Mouse (Mus musculus) T-helper 17 cell (primary cell): Measurements from ENCODE around the gene Srbd1.

ENCODE experiments used
- in situ Hi-C, 2 experiments: fragments of 300-600 bp; cut with MboI, MseI; formaldehyde crosslinking; loops; 1 replicate in 1 of 2; 2 replicates in 1 of 2; pipeline ENCODE4 v1.15.1; 2025; ENCODE audit warnings: high pct_unique_total_duplicates in 2 of 2

The Srbd1 gene

DNA sequence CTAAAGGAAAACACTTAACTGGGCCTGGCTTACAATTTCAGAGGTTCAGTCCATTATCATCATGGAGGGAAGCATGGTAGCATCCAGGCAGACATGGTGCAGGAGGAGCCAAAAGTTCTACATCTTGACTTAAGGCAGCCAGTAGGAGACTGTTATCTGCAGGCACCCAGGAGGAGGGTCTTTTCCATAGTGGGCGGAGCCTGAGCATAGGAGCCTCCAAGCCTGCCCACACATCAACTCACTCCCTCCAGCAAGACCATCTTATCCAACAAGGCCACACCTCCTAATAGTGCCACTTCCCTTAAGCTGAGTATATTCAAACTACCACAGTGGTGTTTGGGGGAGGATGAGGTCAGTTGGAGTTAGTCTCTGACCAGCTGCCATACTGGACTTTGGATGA, 4.8 kb upstream of the Srbd1 start:
- in situ Hi-C loops: no loop called here

DNA sequence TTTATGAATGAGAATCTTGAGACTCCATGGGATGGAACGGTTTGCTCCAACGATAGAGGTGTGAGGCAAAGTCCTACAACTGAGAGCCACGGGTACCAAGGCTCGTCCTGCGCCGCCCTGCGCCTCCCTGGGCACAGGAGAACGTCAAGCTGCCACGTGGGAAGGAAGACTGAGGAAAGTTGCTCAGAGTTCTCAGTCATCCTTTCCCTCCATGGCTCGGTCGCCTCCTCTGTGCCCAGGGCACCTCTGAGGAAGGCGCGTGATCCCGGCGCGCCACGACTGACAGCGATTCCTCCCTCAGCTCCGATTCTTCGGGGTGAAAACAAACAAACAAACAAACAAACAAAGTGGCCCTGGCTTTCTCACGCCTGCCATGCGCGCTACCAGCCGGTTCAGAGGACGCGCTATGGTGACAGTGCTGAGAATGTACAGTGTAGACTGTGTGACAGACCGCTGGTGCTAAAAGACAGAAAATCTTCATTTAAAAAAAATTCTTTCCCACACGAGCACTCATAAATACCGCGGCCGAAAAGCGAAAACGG, 367 bp downstream of the Srbd1 start:
- in situ Hi-C loops: no loop called here

DNA sequence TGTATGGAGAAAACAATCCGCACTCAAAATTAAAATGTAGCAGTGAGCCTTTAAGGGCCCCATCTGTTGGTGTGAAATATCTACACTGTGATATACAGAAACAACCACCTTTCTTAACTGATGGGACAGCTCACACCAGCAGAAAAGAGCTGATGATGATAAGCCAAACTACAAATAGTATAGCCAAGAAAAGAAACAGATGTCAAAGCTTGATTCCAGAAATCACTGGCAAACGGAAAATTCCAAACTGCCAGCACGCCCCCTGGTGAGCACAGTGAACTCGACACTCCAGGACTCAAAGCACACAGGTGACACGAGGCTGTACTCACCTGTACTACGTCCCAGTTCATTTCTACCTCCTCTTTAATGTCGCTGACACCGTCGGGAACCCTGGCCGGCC, 9.1 kb downstream of the Srbd1 start:
- in situ Hi-C loops: no loop called here

DNA sequence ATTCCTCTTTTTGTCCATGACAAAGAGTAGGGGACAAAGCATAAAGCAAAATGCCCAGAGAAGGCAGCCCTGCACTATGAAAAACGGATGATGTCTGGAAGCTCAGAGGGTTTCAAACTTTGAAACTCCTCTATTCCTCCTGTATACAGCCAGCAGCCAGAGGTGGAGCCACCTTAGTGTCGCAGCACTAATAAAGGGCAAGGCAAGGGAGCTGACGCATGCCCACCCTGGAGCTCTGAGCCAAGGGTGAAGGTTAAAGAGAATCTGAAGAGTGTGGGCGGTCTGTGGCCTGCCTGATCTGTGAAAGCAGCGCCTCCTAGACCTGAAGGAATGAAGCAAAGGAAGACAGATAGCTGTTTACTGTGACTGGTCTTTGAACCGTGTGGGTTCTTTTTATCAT, 10.5 kb downstream of the Srbd1 start:
- in situ Hi-C loops: no loop called here

DNA sequence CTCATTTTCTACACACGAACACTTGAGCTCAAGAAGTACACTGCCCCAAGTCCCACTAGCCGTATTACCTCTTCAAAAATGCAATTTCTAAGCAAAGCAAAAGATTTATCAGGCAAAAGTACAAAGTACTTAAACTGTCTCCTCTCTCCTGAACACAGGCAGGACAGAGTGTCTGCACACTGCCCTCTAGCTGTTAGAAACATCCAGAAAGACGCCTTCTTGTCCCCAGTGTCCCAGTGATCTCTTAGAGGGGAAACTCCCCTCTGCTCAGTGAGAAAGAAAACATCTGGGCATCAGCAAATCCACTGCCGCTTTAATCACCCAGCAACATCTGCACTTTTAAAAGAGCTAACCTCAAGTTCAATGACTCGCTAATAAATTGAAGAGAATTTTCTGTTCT, 12.4 kb downstream of the Srbd1 start:
- in situ Hi-C loops: no loop called here

DNA sequence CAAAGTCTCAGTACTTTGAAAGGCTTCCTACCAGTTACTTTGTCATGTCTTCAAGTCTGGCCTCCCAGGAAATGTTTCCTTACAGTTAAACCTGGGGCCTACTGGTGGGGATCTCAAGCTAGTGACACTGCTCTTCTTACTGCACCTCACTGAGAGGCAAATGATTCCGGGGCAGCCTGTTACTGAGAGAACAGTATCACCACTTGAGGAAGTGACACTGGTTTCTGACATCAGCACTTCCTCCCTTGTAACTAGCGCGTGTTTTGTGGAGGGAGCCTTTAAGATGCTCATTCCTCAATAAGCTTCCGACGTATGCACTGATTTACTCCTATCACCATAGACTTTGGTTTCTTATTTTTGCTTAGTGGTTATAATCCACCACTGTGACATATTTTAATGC, 16.8 kb downstream of the Srbd1 start:
- in situ Hi-C loops: no loop called here

DNA sequence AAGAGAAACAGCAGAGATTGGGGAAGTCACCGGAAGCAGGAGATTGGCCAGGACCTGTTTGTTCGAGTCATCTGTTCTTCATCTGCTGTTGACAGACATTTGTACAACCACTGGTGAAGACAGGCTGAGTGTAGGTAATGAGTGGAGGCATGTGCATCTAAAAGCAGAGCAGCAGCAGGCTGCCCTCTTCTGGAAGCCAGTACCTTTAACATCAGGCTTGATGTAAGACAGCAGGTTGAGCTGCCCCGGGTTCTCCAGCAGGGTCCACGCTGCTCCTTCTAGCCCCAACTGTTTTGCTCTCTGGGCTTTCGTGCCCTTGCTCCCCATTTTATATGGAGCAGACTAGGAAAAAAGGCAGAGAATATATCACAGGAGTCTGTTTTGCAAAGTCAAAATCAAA, 19.1 kb downstream of the Srbd1 start:
- in situ Hi-C loops: no loop called here

DNA sequence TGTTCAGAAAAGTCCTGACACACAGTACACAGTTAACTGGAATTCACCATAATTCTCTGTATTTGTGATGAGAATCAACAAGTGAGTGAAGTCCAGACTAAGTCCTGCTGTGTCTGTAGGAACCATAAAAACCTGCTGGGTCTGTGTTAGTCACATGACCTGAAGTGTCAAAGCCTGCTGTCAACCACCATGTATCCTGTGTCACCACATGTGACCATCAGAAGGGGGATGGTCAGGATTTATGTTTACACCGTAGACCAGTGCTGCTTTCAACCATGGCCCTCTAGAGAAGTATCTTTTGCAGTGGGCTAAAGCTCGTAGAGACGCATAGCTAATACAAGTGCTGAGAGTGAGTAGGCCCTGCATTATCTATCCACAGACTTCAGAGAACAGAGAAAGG, 21.8 kb downstream of the Srbd1 start:
- in situ Hi-C loops: no loop called here

DNA sequence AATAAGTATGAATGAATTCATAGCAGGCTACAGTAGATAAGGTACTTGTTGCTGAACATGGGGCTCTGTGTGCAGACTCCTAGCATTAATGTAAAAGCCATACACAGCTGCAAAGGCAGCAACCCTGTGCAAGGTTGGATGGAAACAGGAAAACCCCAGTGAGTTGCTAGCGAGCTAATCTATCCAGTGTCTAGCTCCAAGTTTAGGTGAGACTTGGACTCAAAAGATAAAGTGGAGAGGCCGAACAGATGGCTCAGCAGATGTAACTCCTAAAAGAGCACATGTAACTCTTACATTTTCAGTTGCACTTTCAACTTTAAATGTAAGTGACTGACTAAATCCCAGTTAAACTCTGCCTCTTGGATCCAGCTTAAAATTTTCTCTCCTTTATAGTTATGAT, 48.1 kb downstream of the Srbd1 start:
- in situ Hi-C loops: no loop called here

DNA sequence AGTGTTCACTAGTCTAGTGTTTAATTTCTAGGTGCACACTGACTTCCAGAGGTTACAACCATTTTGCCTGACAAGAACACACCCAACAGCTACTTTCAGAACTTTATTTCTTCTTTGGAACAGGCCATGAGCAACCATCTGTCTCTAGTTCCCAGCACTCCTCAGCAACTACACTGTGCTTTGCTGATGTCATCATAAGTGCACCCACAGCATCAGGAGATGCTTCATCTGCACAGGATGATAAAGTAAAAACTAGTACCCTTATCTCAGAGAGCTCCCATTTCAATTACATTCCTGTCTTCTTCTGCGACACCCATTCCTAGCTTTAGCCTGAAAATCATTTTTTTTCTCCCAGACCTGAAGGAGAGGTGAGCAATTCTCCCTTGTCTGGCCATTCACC, 51.9 kb downstream of the Srbd1 start:
- in situ Hi-C loops: no loop called here

DNA sequence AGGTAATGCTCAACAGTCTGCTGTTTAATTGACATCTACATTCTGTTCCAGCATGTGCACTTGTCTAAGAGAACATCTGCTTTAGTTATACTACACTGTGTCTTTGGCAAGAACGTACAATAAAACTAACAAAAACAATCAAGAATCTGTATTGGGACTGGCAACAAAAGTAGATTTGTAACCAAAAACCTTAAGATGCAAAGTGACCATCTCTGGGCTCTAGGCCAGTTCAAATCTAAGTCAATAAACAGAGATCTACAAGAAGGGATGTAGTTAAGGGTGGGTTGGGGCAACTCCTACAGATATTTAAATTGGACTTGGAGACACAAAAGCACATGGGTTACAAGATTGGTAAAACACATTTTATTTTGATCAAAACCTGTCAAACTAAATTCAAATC, 53.3 kb downstream of the Srbd1 start:
- in situ Hi-C loops: no loop called here

DNA sequence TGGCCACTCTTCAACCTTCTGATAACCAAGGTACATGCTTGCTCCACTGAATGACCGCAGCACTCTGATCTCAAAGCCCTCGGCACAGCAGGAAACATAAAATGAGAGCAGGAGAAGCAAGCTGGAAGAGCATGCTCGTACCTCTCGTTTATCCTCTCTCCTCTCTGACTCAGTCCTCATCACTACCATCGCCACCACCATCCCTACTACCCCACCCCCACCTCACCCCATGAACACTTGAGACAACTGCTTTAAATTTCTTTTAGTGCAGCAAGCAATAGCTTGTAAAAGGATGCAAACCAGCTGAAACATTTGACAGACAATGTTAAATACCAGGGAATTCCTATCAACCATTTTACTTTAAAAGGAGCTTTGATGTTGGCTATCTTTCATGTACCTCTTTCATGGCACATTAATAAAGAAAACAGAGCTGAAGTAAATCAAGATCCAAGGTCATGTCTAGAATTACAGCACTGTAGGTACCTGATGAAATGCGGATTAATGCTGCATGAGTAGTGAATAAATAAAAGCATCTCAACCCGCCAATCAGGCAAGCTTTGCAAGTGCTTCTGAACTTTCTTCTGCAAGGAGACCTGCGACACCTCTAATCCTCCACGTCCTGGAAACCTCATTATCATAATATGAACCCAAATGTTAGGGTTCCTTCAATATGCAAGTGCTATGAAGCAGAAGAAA, 54.9 kb downstream of the Srbd1 start:
- in situ Hi-C loops: no loop called here

DNA sequence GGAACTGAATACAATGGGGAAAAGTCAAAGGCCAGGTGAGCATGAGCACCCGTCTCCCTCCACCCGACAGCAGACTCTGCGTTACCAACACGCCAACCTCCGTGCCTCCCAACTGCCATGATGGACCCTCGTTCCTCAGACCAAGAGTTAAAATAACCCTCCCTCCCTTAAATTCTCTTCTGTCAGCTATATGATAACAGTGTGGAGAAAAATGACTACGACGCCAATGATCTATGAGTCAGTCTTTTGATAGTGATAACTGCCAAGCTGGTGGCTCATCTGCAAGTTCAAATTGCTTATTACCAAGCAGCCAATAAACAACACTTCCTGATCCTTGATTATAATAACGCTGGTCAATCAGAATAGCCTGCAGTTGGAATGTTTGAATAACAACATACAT, 57.1 kb downstream of the Srbd1 start:
- in situ Hi-C loops: no loop called here

DNA sequence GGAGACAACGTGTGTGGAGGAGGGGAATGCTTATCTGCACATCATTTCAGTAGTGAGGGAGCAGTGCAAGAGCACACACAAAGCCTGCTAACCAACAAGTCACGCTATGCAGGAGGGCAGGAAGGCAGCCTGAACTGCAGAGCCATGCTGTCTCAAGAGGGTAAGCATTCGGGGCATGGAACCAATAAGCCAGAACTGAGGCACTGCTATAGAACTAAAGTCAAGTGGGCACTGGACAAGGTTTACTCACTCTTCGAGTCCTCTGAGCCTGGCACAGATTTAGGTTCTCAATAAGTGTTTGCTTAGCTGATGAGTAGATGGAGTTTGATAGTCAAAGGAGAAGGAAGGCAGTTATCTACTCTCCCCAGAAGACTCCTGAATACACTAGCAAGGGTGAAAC, 58.8 kb downstream of the Srbd1 start:
- in situ Hi-C loops: no loop called here

DNA sequence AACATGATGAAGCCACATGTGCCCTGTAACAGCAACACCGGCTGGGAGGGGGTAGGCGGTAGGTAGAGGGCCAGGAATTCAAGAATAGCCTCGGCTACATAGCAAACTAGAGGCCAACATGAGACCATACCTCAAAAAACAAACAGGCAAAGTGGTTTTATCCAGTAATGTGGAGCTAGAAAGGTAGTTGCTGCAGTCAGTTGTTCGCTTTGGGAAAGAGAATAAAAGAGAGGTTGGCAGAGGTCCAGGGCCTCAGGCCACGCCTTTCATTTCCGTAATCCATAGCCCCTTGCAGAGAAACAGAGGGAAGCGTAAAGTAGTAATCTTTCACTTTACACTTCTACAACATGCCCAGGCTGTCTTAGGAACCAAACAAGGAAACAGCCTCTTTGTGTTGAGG, 61.8 kb downstream of the Srbd1 start:
- in situ Hi-C loops: no loop called here

DNA sequence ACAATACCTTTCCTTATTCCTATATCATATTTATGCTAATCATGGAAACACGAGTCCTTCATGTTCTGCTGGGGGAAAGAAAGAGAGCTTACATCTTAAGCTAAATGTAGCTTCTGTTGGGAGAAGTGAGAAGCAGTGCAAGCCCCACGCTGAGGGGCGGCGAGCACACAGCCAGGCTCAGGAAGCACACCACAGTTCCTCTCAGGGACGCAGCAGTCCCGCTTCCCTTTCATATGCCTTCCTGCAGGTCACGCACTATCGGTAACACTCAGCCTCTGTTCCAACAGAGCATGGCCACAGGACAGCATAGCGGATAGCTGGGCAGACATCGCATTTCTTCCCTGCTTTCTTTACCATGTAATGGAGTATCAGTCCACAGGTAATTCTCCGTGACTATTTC, 66.9 kb downstream of the Srbd1 start:
- in situ Hi-C loops: loop anchor here (10.0 kb wide), 2 partner anchors 193 to 413 kb away; no protein-coding TSS in a partner anchor

DNA sequence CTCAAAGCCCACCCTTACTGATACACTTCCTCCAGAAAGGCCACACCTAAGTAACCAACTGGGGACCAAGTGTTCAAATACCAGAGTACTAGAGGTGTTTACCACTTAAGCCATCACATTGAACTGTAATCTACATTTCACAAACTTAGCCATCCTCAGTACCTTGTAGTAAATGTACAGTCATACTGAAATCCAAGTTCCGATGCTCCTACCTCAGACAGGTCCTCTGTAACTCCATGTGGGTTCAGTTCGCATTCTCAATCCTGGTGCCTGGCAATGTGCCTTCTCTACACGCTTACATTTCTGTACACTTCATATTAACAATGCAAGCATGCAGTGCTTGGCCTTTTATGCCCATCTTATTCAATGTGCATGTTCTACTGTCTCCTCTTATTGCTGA, 77.5 kb downstream of the Srbd1 start:
- in situ Hi-C loops: loop anchor here in 1 of 2 experiments (10.0 kb wide), 1 partner anchor 1827 kb away; no protein-coding TSS in a partner anchor

DNA sequence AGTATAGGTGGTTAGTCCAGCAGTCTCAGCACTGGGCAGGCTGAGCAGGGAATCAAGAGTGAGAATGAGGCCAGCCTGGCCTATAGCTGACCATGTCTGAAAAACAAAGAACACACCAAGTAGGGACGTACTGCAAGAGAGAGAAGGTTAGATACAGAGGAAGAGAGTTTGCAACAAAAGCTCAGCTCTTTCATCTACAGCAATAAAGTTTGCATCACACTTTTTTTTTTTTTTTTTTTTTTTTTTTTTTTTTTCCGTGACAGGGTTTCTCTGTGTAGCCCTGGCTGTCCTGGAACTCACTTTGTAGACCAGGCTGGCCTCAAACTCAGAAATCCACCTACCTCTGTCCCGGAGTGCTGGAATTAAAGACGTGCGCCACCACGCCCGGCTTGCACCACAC, 79.1 kb downstream of the Srbd1 start:
- in situ Hi-C loops: loop anchor here in 1 of 2 experiments (10.0 kb wide), 1 partner anchor 1829 kb away; no protein-coding TSS in a partner anchor

DNA sequence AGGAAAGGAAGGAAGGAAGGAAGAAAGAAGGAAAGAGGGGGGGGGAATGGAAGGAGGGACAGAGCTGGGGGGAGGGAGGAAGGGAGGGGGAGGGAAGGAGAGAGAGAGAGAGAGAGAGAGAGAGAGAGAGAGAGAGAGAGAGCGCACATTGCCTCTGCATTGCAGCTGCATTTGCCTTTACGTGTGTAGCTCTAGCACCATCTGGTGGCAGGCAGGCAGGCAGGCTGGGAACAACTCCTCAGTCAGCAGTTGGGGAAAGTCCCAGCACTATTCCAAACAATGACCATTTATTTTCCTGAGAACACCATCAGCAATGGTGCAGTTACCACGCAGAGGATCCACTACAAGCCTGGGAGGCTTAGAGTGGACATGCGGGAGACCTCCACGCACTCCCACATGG, 81.5 kb downstream of the Srbd1 start:
- in situ Hi-C loops: loop anchor here in 1 of 2 experiments (10.0 kb wide), 1 partner anchor 1831 kb away; no protein-coding TSS in a partner anchor

DNA sequence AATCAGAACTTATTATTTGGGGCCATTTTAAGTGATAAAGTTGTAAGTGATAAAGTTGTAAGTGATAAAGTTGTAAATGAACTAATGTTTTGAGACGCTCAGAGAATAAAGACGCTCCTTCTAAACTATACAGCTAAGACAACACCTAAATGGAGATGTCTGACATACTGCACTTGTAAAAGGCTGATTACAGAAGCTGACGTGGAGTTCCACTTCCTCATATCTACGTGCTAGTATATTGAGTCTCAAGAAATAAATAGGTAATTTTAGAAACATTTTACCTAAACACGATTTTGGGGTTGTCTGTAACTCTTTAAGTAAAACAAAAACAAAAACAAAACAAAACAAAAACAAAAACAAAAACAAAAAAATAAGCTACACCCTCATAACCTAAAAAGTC, 84.1 kb downstream of the Srbd1 start:
- in situ Hi-C loops: loop anchor here in 1 of 2 experiments (10.0 kb wide), 1 partner anchor 1834 kb away; no protein-coding TSS in a partner anchor

DNA sequence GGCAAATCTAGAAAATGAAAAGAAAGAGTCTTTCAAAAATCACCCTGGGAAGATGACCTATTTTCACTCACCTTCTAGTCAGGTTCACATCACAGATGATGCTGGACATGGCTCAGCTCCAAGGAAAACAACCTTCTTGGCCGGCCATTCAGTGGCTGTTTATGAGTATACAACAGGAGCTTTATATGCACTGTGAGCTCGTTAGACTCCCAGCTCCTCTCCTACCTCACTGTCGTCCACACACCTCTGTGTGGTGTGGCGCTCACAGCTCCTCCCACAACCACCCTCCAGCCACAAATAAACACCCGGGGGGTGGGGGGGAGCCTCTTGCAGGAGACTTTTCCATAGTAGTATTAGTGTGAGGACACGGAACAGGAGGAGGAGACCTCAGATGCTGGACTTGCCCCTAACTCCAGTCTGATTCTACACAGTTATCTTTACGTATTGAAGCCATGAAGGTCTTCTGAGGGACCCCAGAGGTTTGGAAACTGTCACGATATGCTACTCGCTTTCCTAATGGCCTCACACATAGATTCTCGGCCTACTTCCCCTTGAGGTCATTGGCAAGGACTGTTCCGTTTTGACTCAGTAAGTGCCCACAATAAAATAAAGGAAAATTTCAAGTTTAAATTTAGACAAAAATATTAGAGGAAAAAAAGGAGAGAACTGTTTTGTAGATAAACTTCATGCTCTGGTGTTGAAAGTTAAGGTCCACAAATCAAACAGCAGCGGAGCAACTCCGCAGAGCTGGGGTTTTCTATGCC, 104.6 kb downstream of the Srbd1 start:
- in situ Hi-C loops: no loop called here

DNA sequence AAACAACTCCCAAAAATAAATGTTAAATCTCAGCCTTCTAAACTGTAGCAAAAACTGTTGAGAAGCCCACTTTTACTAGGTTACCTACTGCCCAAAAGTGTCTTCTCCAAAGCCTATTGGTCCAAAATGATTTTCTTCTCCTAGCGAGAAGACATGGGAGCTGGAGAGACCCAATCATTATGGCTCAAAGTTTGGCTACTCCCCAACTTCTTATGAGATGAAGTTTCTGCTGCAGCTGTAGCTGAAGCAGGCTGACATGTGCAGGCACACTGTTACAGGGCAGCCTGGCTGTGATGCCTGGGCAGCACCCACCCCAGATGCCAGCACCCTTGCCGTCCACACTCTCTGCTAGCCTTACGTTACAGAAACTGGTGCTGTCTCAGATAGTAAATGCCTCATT, 105.2 kb downstream of the Srbd1 start:
- in situ Hi-C loops: no loop called here

DNA sequence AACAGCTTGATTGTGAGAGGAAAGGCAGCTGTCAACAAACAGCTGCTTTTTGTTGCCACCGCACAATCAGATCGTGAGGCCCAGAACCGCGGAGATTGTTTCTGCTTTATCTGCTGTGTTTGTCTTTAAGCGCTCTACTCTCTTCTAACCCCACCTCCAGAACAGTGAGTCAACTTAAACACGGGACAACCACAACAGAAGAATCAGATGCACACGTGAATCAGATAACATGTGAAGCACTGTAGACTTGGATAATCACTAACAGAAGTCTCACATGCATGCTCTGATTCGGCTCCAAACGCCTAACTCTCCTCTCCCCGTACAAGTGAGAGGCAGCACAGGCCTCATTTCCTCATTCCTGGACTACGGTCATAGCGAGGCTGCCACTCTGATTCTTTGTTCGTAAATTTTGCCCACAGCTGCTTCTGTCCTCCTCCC, 106.7 kb downstream of the Srbd1 start:
- in situ Hi-C loops: no loop called here
